Mouse (Mus musculus): ENCODE data around the gene Cyb5r2.

DNA sequence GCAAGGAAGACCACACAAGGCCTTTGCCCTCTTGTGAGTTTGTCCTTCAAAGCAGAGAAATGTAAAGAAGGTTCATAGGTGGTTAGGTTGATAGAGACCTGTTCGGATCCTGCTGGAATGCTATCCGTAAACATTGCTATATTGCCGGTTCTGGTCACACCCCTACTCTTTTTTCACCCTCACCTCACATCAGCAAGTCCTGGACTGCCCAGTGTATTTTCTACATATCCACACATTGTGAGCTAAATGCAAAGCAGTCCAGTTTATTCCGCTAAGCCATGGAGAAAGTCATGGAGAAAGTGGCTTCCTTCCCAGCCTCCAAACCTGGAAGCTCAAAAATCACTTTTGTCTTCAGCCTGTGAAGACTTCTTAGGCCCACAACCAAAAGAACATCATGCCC lies 8.1 kb downstream of the Cyb5r2 start:
- TF ChIP-seq CTCF (IDR thresholded peaks at IDR 0.05; ENCODE audit: borderline replicate concordance, insufficient read depth, low read depth, low read length) (no peak), POLR2A (IDR thresholded peaks at IDR 0.05; ENCODE audit: borderline replicate concordance, insufficient read depth, low read length) (no peak)

Data from cerebellum, adult 2 months (tissue).